Mouse (Mus musculus) G1E (cell line): Measurements from ENCODE around the gene Dusp13.

Experiments
- CTCF ChIP-seq: IDR thresholded peaks from 2 replicates; pipeline ENCODE4 v1.5.1; 2012; ENCODE audit warnings: low read depth, low read length, inconsistent platforms, mixed read lengths
- GATA1 ChIP-seq: IDR thresholded peaks from 2 replicates; pipeline ENCODE4 v1.6.1; 2012; ENCODE audit warnings: borderline replicate concordance, low read length, inconsistent platforms, mixed read lengths

DNA sequence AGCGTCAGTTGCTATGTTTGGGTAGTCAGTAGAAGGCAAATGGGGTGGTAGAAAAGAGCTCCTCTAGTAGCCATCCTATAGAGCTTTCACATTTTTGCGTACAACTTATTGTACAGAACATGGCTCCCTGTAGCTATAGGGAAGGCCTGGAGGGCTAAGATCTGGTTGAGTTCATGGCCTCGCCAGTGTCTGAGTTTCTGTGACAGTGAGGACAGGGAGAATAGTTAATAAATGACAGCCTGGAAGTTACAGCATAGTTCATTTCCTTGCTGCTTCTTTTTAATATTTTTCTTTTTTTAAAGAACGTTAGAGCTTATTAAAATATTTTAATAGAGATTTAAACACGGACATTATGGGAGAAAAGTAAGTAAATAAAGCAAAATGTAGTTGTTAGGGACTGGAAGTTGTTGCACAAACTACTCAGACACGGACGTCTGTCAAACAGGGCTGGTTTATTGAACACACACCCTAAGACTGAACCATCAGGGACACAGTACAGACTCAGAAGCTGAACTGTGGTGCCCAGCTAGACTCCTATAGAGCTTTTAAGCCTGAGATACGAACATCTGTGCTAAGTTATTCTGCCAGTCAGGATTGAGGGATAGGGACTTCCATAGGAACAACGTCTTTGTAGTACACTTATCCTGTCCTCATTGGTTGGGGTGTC lies 39.7 kb upstream of the Dusp13 start:
- no peak for TF ChIP-seq CTCF
- TF ChIP-seq GATA1 = no peak
